ENCODE assay signal across 13 mouse cellular contexts in the genomic region with DNA sequence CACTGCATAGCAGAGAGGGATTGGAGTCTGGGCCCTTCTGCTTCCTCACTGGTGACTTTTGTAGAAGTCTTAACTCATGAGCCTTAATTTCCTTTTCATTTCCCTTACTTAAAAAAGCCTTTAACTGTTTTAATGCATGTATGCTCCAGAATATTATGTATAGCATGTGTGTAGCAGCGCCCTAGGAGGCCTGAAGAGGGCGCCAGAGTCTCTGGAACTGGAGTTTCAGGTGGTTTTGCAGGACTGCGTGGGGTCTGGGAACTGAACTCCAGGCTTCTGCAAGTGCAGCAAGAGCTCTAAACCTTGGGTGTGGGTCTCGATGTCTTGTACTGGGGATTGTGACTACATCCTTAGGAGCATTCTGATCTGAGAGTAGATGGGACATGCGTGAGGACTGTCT. TPM values are rescaled to one million over a fixed set of nuclear protein-coding genes. Genes with fewer than 3 reads are reported as not detected.
DNase-seq lines count a peak whose midpoint lies in the region; ATAC-seq and TF ChIP-seq lines count a peak whose summit lies in the region.
"Had no signal": no experiment of that assay in that cellular context is flagged by ENCODE, and none has a peak within 500 bp of the region (broad histone marks: within the 10 kb centered on the region; RNA-seq: fewer than 3 reads in every experiment).

No protein-coding gene starts in this region.

- intact Hi-C loops in heart, postnatal 25 days (cut with DNase I) = no loop called here

- in situ Hi-C loops in ES-E14 (cut with MboI; ENCODE audit: low sequenced_read_pairs in 2 of 2, unreplicated experiment in 2 of 2) = no loop called here

- H3K27ac ChIP-seq in heart, embryonic 16.5 days (ENCODE audit: low read length) = peak overlapping the region; percentile 37; the same call in 1 of the 2 replicates
- peak overlapping the region; percentile 47 for H3K27ac ChIP-seq in lung, embryonic 15.5 days
- no peak overlapping the region for H3K27ac ChIP-seq in ES-E14 (ENCODE audit: insufficient read depth, low read depth, low read length, poor library complexity, severe bottlenecking)
- peak overlapping the region; percentile 24; the same call in 1 of the 2 replicates for H3K27ac ChIP-seq in stomach, embryonic 16.5 days (ENCODE audit: low read length)
- H3K27ac ChIP-seq in hindbrain, embryonic 13.5 days = no peak overlapping the region
- H3K27ac ChIP-seq: kidney, embryonic 15.5 days had no signal

- H3K4me1 ChIP-seq in heart, embryonic 16.5 days (ENCODE audit: control insufficient read depth, insufficient read depth, low read length) = peaks cover 44% of the 10 kb centered on the region
- peaks cover 42% of the 10 kb centered on the region for H3K4me1 ChIP-seq in lung, embryonic 15.5 days
- H3K4me1 ChIP-seq in ES-E14 (ENCODE audit: control insufficient read depth in 2 of 2, insufficient read depth in 2 of 2, low read length in 2 of 2, poor library complexity in 1 of 2) = peaks cover 0 to 12% of the 10 kb centered on the region in 2 experiments; a peak in 1 of 4 replicates
- peaks cover 21% of the 10 kb centered on the region for H3K4me1 ChIP-seq in stomach, embryonic 16.5 days (ENCODE audit: control insufficient read depth, insufficient read depth, low read length)
- no peaks in the 10 kb centered on the region for H3K4me1 ChIP-seq in hindbrain, embryonic 13.5 days (replicated peaks)

- WGBS in heart, embryonic 16.5 days = 83% methylated on average over 5 of the region's 5 CpGs
- WGBS in lung, embryonic 15.5 days = 84% methylated on average over 5 of the region's 5 CpGs
- WGBS in stomach, embryonic 16.5 days = 85% methylated on average over 5 of the region's 5 CpGs
- 86% methylated on average over 5 of the region's 5 CpGs for WGBS in hindbrain, embryonic 13.5 days

- H3K4me2 ChIP-seq in heart, embryonic 16.5 days (ENCODE audit: low read depth, low read length) = no peak overlapping the region
- no peak overlapping the region for H3K4me2 ChIP-seq in lung, embryonic 15.5 days
- no peak overlapping the region for H3K4me2 ChIP-seq in stomach, embryonic 16.5 days (ENCODE audit: low read depth, low read length)
- no peak overlapping the region for H3K4me2 ChIP-seq in hindbrain, embryonic 13.5 days
- H3K4me2 ChIP-seq: kidney, embryonic 15.5 days had no signal

- H3K9ac ChIP-seq in heart, embryonic 16.5 days (ENCODE audit: low read length) = no peak overlapping the region
- no peak overlapping the region for H3K9ac ChIP-seq in lung, embryonic 15.5 days
- no peak overlapping the region for H3K9ac ChIP-seq in ES-E14 (ENCODE audit: insufficient read depth, low read depth, low read length, poor library complexity, severe bottlenecking)
- no peak overlapping the region for H3K9ac ChIP-seq in stomach, embryonic 16.5 days (ENCODE audit: low read length)
- no peak overlapping the region for H3K9ac ChIP-seq in hindbrain, embryonic 13.5 days
- H3K9ac ChIP-seq: kidney, embryonic 15.5 days had no signal

- no peaks in the 10 kb centered on the region for H3K27me3 ChIP-seq in heart, embryonic 16.5 days (ENCODE audit: control insufficient read depth, insufficient read depth, low read length)
- no peaks in the 10 kb centered on the region for H3K27me3 ChIP-seq in lung, embryonic 15.5 days
- no peaks in the 10 kb centered on the region for H3K27me3 ChIP-seq in stomach, embryonic 16.5 days (ENCODE audit: control insufficient read depth, insufficient read depth, low read length)
- H3K27me3 ChIP-seq in hindbrain, embryonic 13.5 days = 0 out of 2 replicates have a peak, but pooled peaks cover 3% of the 10 kb centered on the region
- H3K27me3 ChIP-seq: kidney, embryonic 15.5 days had no signal

- peaks cover 20% of the 10 kb centered on the region for H3K36me3 ChIP-seq in heart, embryonic 16.5 days (ENCODE audit: control insufficient read depth, insufficient read depth)
- H3K36me3 ChIP-seq in lung, embryonic 15.5 days = no peaks in the 10 kb centered on the region
- no peaks in the 10 kb centered on the region for H3K36me3 ChIP-seq in ES-E14 (ENCODE audit: control insufficient read depth, insufficient read depth, low read length, poor library complexity, severe bottlenecking)
- no peaks in the 10 kb centered on the region for H3K36me3 ChIP-seq in stomach, embryonic 16.5 days (ENCODE audit: control insufficient read depth, insufficient read depth, low read length)
- no peaks in the 10 kb centered on the region for H3K36me3 ChIP-seq in hindbrain, embryonic 13.5 days
- H3K36me3 ChIP-seq: kidney, embryonic 15.5 days had no signal

- no peak overlapping the region for H3K4me3 ChIP-seq in heart, embryonic 16.5 days (ENCODE audit: low read length)
- H3K4me3 ChIP-seq in lung, embryonic 15.5 days = no peak overlapping the region
- no peak overlapping the region for H3K4me3 ChIP-seq in ES-E14 (ENCODE audit: insufficient read depth in 1 of 2, low read depth in 1 of 2, low read length in 2 of 2, poor library complexity in 1 of 2, severe bottlenecking in 1 of 2)
- H3K4me3 ChIP-seq in stomach, embryonic 16.5 days (replicated peaks; ENCODE audit: low read length) = no peak overlapping the region
- H3K4me3 ChIP-seq in hindbrain, embryonic 13.5 days = no peak overlapping the region
- H3K4me3 ChIP-seq: kidney, embryonic 15.5 days had no signal

- ATAC-seq in heart, embryonic 16.5 days (replicated peaks; ENCODE audit: extremely low read depth, insufficient read depth, low FRiP score) = no peak
- no peak for ATAC-seq in lung, embryonic 15.5 days (ENCODE audit: borderline replicate concordance, extremely low read depth, low FRiP score, low TSS enrichment)
- ATAC-seq in stomach, embryonic 16.5 days (ENCODE audit: insufficient read depth, low FRiP score) = no peak
- no peak for ATAC-seq in hindbrain, embryonic 13.5 days (ENCODE audit: low FRiP score)

- H3K9me3 ChIP-seq in heart, embryonic 16.5 days (replicated peaks; ENCODE audit: control insufficient read depth, low read length) = 0 out of 2 replicates have a peak, but pooled peaks cover 3% of the 10 kb centered on the region
- no peaks in the 10 kb centered on the region for H3K9me3 ChIP-seq in lung, embryonic 15.5 days
- no peaks in the 10 kb centered on the region for H3K9me3 ChIP-seq in ES-E14 (ENCODE audit: control insufficient read depth, insufficient read depth, low read depth, low read length)
- no peaks in the 10 kb centered on the region for H3K9me3 ChIP-seq in stomach, embryonic 16.5 days (replicated peaks; ENCODE audit: control insufficient read depth, low read length)
- H3K9me3 ChIP-seq in hindbrain, embryonic 13.5 days = no peaks in the 10 kb centered on the region
- H3K9me3 ChIP-seq: kidney, embryonic 15.5 days had no signal

- no peak for DNase-seq in heart, postnatal 25 days (ENCODE audit: low spot score)
- DNase-seq in lung, postnatal 14 days = no peak
- no peak for DNase-seq in ES-E14 (ENCODE audit: low read depth, low spot score)
- no peak for DNase-seq in urinary bladder, adult 2 months (ENCODE audit: low spot score)
- DNase-seq: adrenal gland, postnatal 25 days; cerebellum, postnatal 10 days; spleen, adult 18-20 months had no signal

TF ChIP-seq in ES-E14, 5 proteins besides CTCF, POLR2A, EP300 and RAD21:
- no peak for TF ChIP-seq CHD2 (IDR thresholded peaks at IDR 0.05; ENCODE audit: low read depth, low read length)
- no peak for TF ChIP-seq HCFC1 (IDR thresholded peaks at IDR 0.05; ENCODE audit: borderline replicate concordance, insufficient read depth, low read length)
- TF ChIP-seq ZC3H11A (IDR thresholded peaks at IDR 0.05; ENCODE audit: borderline replicate concordance, low read depth, low read length) = peak; percentile 40; the same call in 1 of the 2 replicates

RNA-seq across cellular contexts. Expression of a gene that starts 15.9 kb away (rescaled TPM):
- 18.2 and 22.7 TPM in 2 replicates for polyA plus RNA-seq in heart, embryonic 16.5 days (2015; fragmentation: Nextera tagmentation; extraction: Ambion mirVana)
- 100 to 1,000 TPM; 101 to 115 TPM for total RNA-seq in heart, postnatal 25 days (2021)
- 0.84 and 1.2 TPM in 2 replicates for polyA plus RNA-seq in lung, embryonic 15.5 days (2015; fragmentation: Nextera tagmentation; extraction: Ambion mirVana)
- total RNA-seq in ES-E14 (2012; rRNA removed) = 3.3 and 9.4 TPM in 2 replicates
- 0.57 and 1.9 TPM in 2 replicates for polyA plus RNA-seq in stomach, embryonic 16.5 days (2015; fragmentation: Nextera tagmentation; extraction: Ambion mirVana)
- 0.03 and 0.13 TPM in 2 replicates for polyA plus RNA-seq in urinary bladder, adult 2 months (2012; rRNA removed)
- 0.14 and 0.16 TPM in 2 replicates for polyA plus RNA-seq in hindbrain, embryonic 13.5 days (2015; fragmentation: Nextera tagmentation; extraction: Ambion mirVana)

RNA-seq across cellular contexts. Expression of a gene that starts 41.3 kb away (rescaled TPM):
- 0.09 and 0.22 TPM in 2 replicates for polyA plus RNA-seq in heart, embryonic 16.5 days (2015; fragmentation: Nextera tagmentation; extraction: Ambion mirVana)
- under 1 TPM; 0.10 to 0.11 TPM for total RNA-seq in heart, postnatal 25 days (2021)
- polyA plus RNA-seq in lung, embryonic 15.5 days (2015; fragmentation: Nextera tagmentation; extraction: Ambion mirVana) = 0.10 TPM in 1 of 2 replicates, not detected in the other
- total RNA-seq in ES-E14 (2012; rRNA removed) = 44.8 and 69.2 TPM in 2 replicates
- polyA plus RNA-seq in stomach, embryonic 16.5 days (2015; fragmentation: Nextera tagmentation; extraction: Ambion mirVana) = 0.61 and 0.77 TPM in 2 replicates
- polyA plus RNA-seq in urinary bladder, adult 2 months (2012; rRNA removed) = 0.01 and 0.03 TPM in 2 replicates
- not detected in 2 replicates for polyA plus RNA-seq in hindbrain, embryonic 13.5 days (2015; fragmentation: Nextera tagmentation; extraction: Ambion mirVana)
- polyA plus RNA-seq: embryonic facial prominence, embryonic 14.5 days had no signal

Comparison
In these comparisons a context has a peak if more than half of its experiments do, and no peak if none do; other contexts are left out.
1. H3K27ac ChIP-seq: peak in heart, embryonic 16.5 days (single experiment), lung, embryonic 15.5 days (single experiment) and stomach, embryonic 16.5 days (single experiment); none in ES-E14 (single experiment) and hindbrain, embryonic 13.5 days (single experiment).